Mouse (Mus musculus) mammary gland, adult 2 months (tissue): ENCODE data around the gene Sept3. TPM values are rescaled to one million over a fixed set of nuclear protein-coding genes. Genes with fewer than 3 reads are reported as not detected.

ENCODE experiments used
- polyA plus RNA-seq: library from polyadenylated mRNA; depleted of rRNA; stranded (reverse); fragments of >200 nt; gene quantifications from 2 replicates; pipeline ENCODE4 v1.2.3, GENCODE M21; 2012; ENCODE audit warnings: low replicate concordance; rRNA removed

Gene Sept3
- 2.9 and 3.2 TPM in 2 replicates for polyA plus RNA-seq

GRCm38 (mm10) chr15:82274593-82274926, at the start of gene Sept3:
Sept3 (plus strand) TSS chr15:82274893.

GRCm38 (mm10) chr15:82244115-82244804, 30.4 kb upstream of the Sept3 start, which contains the start of gene Cenpm:
Cenpm (minus strand) TSS chr15:82244748.

GRCm38 (mm10) chr15:82252097-82252496, 22.6 kb upstream of the Sept3 start, which contains the start of gene 1500009C09Rik:
1500009C09Rik (plus strand) TSS chr15:82252397.

GRCm38 (mm10) chr15:82298764-82299561, 24.3 kb downstream of the Sept3 start, which contains the start of gene Wbp2nl:
Wbp2nl (plus strand) TSS chr15:82298954.

GRCm38 (mm10) chr15:82338593-82339112, 64.0 kb downstream of the Sept3 start, which contains the start of the genes Naga, Pheta2 and Smdt1:
Naga (minus strand) TSS chr15:82338925.
Pheta2 (plus strand) TSS chr15:82338942.
Smdt1 (plus strand) TSS chr15:82338959.

Other genes with a start within 250 kb of the Sept3 start
- 37.3 and 44.9 TPM in 2 replicates for gene Desi1, start 241.0 kb upstream of the Sept3 start, polyA plus RNA-seq
- 53.7 and 64.9 TPM in 2 replicates for gene Snu13, start 227.3 kb upstream of the Sept3 start, polyA plus RNA-seq
- not detected in 2 replicates for gene 4930407I10Rik, start 215.7 kb upstream of the Sept3 start, polyA plus RNA-seq
- gene Mei1, start 204.9 kb upstream of the Sept3 start, polyA plus RNA-seq = 0.04 TPM in 1 of 2 replicates, not detected in the other
- 10.5 and 12.5 TPM in 2 replicates for gene Ccdc134, start 147.0 kb upstream of the Sept3 start, polyA plus RNA-seq
- gene Srebf2, start 127.7 kb upstream of the Sept3 start, polyA plus RNA-seq = 145 and 311 TPM in 2 replicates
- gene Shisa8, start 62.1 kb upstream of the Sept3 start, polyA plus RNA-seq = 1.4 and 7.0 TPM in 2 replicates
- 23.3 and 82.5 TPM in 2 replicates for gene Tnfrsf13c, start 50.5 kb upstream of the Sept3 start, polyA plus RNA-seq
- 3.3 and 9.3 TPM in 2 replicates for gene Cenpm, start 30.1 kb upstream of the Sept3 start, polyA plus RNA-seq
- 0.16 TPM in 1 of 2 replicates, not detected in the other for gene 1500009C09Rik, start 22.5 kb upstream of the Sept3 start, polyA plus RNA-seq
- gene Wbp2nl, start 24.1 kb downstream of the Sept3 start, polyA plus RNA-seq = not detected in 2 replicates
- gene Naga, start 64.0 kb downstream of the Sept3 start, polyA plus RNA-seq = 160 and 212 TPM in 2 replicates
- gene Pheta2, start 64.0 kb downstream of the Sept3 start, polyA plus RNA-seq = 2.2 and 3.2 TPM in 2 replicates
- gene Smdt1, start 64.1 kb downstream of the Sept3 start, polyA plus RNA-seq = 158 and 195 TPM in 2 replicates
- 232 and 241 TPM in 2 replicates for gene Ndufa6, start 79.4 kb downstream of the Sept3 start, polyA plus RNA-seq
- 48.6 and 64.4 TPM in 2 replicates for gene Cyp2d22, start 105.4 kb downstream of the Sept3 start, polyA plus RNA-seq
- gene Cyp2d11, start 119.1 kb downstream of the Sept3 start, polyA plus RNA-seq = not detected in 2 replicates
- 7.2 TPM in 1 of 2 replicates, not detected in the other for gene Cyp2d10, start 132.3 kb downstream of the Sept3 start, polyA plus RNA-seq
- 10.0 TPM in 1 of 2 replicates, not detected in the other for gene Cyp2d9, start 158.5 kb downstream of the Sept3 start, polyA plus RNA-seq